Mouse (Mus musculus): Measurements from ENCODE around the gene Adgra1. TPM values are rescaled to one million over a fixed set of nuclear protein-coding genes. Genes with fewer than 3 reads are reported as not detected.

Gene Adgra1
- polyA plus RNA-seq, 1 experiment from 2014 or later = 27.5 TPM

GRCm38 (mm10) chr7:139822301-139823010 lies 11.5 kb upstream of the Adgra1 start:
- Histone ChIP-seq H3K36me3 (no peaks in the 10 kb centered on the region), H3K9me3 (no peaks in the 10 kb centered on the region), H3K27me3 (no peaks in the 10 kb centered on the region), H3K4me2 (no peak overlapping the region), H3K27ac (no peak overlapping the region), H3K4me3 (no peak overlapping the region), H3K9ac (no peak overlapping the region), H3K4me1 (replicated peaks) (peaks cover 8% of the 10 kb centered on the region)
- 79% methylated on average over 12 of the region's 12 CpGs for WGBS
- no peak for ATAC-seq (ENCODE audit: low FRiP score)

DNA sequence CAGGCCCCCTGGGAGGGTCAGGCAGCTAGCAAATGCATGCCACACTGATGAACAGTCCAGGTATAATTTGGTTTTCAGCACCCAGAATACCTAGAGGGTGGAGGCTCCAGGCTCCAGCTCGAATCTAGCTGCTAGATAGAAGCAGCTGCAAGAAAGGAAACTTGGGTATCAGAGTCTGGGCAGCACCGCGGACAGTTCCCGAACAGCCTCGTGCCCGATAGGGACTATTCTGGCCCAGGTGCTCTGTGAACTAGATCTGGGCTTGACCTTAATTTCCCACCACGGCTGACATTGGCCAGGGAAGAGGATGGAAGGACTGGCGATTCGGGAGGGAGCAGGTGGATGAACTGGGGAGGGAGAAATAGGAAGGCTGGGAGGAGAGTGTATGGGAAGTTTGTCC lies 6.3 kb upstream of the Adgra1 start:
- Histone ChIP-seq H3K27me3 (0 out of 2 replicates have a peak, but pooled peaks cover 10% of the 10 kb centered on the region), H3K4me2 (no peak overlapping the region), H3K4me1 (replicated peaks) (peaks cover 16% of the 10 kb centered on the region), H3K27ac (no peak overlapping the region), H3K36me3 (no peaks in the 10 kb centered on the region), H3K4me3 (no peak overlapping the region), H3K9ac (no peak overlapping the region), H3K9me3 (no peaks in the 10 kb centered on the region)
- no peak for ATAC-seq (ENCODE audit: low FRiP score)
- WGBS = 16% methylated on average over 9 of the region's 9 CpGs

DNA sequence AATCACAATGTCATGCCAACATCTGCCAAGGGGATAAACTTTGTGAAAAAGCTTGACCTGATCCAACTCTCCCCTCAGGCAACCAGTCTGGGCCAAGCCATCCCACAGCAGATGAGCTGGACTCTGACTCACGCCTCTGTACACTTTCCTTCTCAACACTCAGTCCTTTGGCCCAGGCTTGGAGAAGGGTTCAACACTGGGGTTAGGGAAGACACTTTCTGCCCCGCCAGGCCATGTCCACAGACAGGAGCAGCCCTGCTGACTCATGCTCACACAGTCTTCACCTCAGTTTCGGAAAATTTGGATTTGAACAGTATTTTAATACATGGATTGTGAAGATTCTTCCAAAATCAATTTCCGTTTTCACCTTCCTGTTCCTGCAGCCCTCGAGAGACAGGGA lies 442 bp upstream of the Adgra1 start:
- ATAC-seq (ENCODE audit: low FRiP score) = no peak
- H3K36me3 ChIP-seq = no peaks in the 10 kb centered on the region
- 25% methylated on average over 5 of the region's 5 CpGs for WGBS
- H3K4me2 ChIP-seq = peak overlapping the region; percentile 67
- peaks cover 58% of the 10 kb centered on the region for H3K4me1 ChIP-seq (replicated peaks)
- H3K27me3 ChIP-seq = 0 out of 2 replicates have a peak, but pooled peaks cover 3% of the 10 kb centered on the region
- H3K9ac ChIP-seq = peak overlapping the region; percentile 65
- no peaks in the 10 kb centered on the region for H3K9me3 ChIP-seq
- H3K27ac ChIP-seq = peak overlapping the region; percentile 91
- peak overlapping the region; percentile 41 for H3K4me3 ChIP-seq

DNA sequence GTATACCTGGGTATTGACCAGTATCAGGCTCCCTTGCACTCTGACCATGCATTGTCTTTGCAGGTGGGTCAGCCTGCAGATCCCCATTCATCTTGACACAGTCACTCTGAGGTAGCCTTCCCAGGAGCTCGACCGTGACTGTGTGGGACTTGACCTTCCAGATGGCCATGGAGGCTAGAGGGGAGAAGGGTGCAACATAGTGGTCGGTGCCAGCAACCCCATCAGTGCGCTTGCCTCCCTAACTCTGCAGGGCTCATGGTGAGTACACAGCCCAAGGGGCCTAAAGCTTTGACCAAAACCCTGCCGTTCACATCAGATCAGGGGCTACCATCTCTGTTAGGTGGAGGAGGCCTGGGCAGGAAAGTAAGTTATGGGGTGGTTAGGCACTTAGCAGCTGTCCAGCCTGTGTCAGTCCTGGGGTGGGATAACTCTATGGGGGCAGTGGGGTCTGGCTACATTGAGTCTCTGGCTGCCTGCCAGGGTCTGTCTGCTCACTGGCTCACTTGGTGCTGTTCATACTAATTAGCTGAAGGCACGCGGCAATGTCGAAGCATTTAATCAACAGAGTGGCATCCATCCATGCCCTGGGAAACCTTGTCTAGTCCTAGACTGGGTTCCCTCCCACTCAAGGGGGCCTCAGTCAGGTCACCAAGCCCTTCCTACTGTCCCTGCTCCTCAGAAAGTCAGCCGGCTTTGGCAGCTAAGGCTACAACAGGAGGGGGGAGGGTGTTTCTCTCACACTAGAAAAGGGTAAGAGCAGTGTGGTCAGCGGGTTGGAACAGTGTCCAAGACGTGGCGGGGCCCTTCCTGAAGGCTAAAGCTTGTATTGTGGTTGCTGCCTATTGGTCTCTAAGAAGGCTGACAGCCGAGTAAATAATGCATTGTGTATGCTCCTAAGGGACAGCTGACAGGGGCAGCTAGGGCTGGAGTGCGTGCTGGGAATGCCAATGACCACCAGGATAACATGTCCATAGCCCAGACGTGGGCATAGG lies 1.5 kb downstream of the Adgra1 start:
- Histone ChIP-seq H3K9me3 (no peaks in the 10 kb centered on the region), H3K27me3 (no peaks in the 10 kb centered on the region), H3K4me1 (replicated peaks) (peaks cover 49% of the 10 kb centered on the region), H3K36me3 (no peaks in the 10 kb centered on the region), H3K27ac (peak overlapping the region; percentile 91), H3K4me2 (peak overlapping the region; percentile 67), H3K4me3 (peak overlapping the region; percentile 41), H3K9ac (peak overlapping the region; percentile 65)
- 17% methylated on average over 15 of the region's 15 CpGs for WGBS
- peak; percentile 67 for ATAC-seq (ENCODE audit: low FRiP score)

DNA sequence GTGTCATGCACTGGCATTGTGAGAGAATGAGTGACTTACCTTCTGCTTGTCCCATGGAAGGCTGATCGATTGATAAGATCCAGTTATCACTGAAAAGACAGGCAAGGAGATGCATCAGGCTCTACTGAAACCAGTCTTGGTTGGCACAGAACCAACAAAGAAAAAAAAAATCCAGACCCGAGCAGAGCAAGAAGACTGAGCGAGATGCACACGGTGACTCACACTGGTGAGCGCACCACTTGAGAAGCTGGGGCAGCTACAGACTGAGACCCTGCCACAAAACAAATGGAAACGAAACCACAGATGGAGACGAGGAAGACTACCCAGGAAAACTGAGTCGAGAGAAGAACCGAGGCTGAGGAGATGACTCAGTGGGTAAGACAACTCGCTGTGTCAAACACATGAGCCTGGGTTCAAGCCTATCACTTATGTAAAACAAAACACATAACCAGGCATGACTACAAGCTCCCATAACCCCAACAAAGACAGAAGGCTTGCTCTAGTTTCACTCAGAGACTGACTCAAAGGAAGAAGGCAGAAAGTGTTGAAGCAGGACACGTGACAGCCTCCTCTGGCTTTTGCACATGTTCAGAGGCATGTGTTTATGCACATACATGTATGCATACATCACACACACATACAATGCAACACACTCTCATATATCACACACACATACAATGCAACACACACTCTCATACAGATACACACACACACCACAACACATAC lies 6.6 kb downstream of the Adgra1 start:
- no peak for ATAC-seq (ENCODE audit: low FRiP score)
- no peak overlapping the region for H3K9ac ChIP-seq
- 89% methylated on average over 11 of the region's 11 CpGs for WGBS
- no peak overlapping the region for H3K27ac ChIP-seq
- H3K36me3 ChIP-seq = peaks cover 14% of the 10 kb centered on the region
- H3K4me3 ChIP-seq = no peak overlapping the region
- H3K4me1 ChIP-seq (replicated peaks) = peaks cover 34% of the 10 kb centered on the region
- no peaks in the 10 kb centered on the region for H3K9me3 ChIP-seq
- H3K27me3 ChIP-seq = no peaks in the 10 kb centered on the region
- no peak overlapping the region for H3K4me2 ChIP-seq

DNA sequence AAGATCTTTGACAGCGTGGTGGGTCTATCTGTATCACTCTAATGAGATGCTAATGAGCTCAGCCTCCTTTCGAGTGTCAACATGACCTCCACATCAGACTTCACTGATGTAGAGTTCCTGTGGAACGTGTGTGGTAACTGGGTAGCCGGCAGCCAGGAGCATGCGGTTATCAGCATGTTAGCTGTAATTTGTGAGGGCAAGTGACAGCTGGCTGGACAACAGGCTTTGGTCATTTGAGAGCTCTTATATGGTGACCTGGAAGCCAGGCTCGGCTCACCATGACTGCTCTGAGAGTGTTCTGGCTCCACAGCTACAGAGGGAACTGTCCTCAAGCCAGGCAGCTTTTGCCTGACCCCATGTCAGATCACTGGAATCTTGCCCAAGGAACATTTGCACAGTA lies 8.4 kb downstream of the Adgra1 start:
- H3K4me1 ChIP-seq (replicated peaks) = peaks cover 16% of the 10 kb centered on the region
- H3K9me3 ChIP-seq = no peaks in the 10 kb centered on the region
- H3K36me3 ChIP-seq = peaks cover 14% of the 10 kb centered on the region
- no peaks in the 10 kb centered on the region for H3K27me3 ChIP-seq
- H3K4me2 ChIP-seq = no peak overlapping the region
- no peak overlapping the region for H3K27ac ChIP-seq
- 54% methylated on average over 6 of the region's 6 CpGs for WGBS
- no peak overlapping the region for H3K9ac ChIP-seq
- H3K4me3 ChIP-seq = no peak overlapping the region
- ATAC-seq (ENCODE audit: low FRiP score) = no peak

GRCm38 (mm10) chr7:139843140-139843539 lies 9.2 kb downstream of the Adgra1 start:
- no peak overlapping the region for H3K27ac ChIP-seq
- peaks cover 14% of the 10 kb centered on the region for H3K36me3 ChIP-seq
- H3K4me3 ChIP-seq = no peak overlapping the region
- H3K9ac ChIP-seq = no peak overlapping the region
- H3K4me1 ChIP-seq (replicated peaks) = peaks cover 11% of the 10 kb centered on the region; the same call in 1 of the 2 replicates
- no peak for ATAC-seq (ENCODE audit: low FRiP score)
- H3K9me3 ChIP-seq = no peaks in the 10 kb centered on the region
- H3K4me2 ChIP-seq = no peak overlapping the region
- 61% methylated on average over 5 of the region's 5 CpGs for WGBS
- no peaks in the 10 kb centered on the region for H3K27me3 ChIP-seq

DNA sequence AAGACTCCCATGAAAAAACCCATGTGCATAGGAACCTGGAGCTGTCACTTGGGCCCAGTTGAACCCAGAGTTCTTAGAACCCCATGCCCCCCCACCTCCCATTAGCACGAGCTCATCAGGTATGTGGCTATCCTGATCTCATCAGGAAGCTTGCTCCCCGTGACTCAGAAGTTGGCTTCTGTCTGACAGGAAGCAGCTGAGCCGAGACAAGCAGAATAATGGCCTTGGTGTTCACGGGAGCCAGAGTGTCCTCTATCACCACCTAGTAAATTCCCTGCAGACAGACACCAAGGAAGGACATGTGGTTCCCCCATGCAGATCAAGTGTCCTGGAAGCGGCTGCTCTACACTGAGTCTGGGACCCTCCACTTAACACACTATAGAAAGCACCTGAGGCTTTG lies 9.8 kb downstream of the Adgra1 start:
- 69% methylated on average over 5 of the region's 5 CpGs for WGBS
- no peaks in the 10 kb centered on the region for H3K27me3 ChIP-seq
- peaks cover 14% of the 10 kb centered on the region for H3K36me3 ChIP-seq
- H3K9me3 ChIP-seq = no peaks in the 10 kb centered on the region
- H3K4me3 ChIP-seq = no peak overlapping the region
- H3K4me1 ChIP-seq (replicated peaks) = peaks cover 13% of the 10 kb centered on the region
- no peak overlapping the region for H3K9ac ChIP-seq
- no peak overlapping the region for H3K27ac ChIP-seq
- ATAC-seq (ENCODE audit: low FRiP score) = no peak
- H3K4me2 ChIP-seq = no peak overlapping the region

- H3K27ac ChIP-seq = no peak overlapping the region
Observed at GRCm38 (mm10) chr7:139845101-139845500, 11.1 kb downstream of the Adgra1 start.

DNA sequence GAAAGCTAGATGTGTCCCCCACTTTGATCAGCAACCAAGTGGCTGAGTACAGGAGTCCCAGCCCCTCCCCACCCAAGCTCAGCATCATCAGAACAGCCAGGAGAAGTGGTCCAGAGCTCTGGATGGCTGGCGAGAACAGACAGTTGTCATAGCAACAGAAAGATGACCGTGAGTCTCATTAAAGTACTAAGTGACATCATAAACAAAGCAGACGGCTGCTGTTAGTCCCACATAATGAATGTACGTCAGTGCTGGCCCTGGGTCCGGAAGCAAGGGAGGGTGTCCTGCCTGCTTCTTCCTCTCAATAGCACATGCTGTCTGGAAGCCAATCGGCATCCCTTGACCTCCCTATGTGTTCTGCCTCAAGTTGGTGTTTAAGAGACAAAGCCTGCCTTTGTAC lies 16.2 kb downstream of the Adgra1 start:
- Histone ChIP-seq H3K27me3 (no peaks in the 10 kb centered on the region), H3K27ac (peak overlapping the region; percentile 87), H3K4me1 (replicated peaks) (peaks cover 32% of the 10 kb centered on the region), H3K36me3 (no peaks in the 10 kb centered on the region), H3K4me2 (no peak overlapping the region), H3K9me3 (no peaks in the 10 kb centered on the region), H3K9ac (peak overlapping the region; percentile 3; the same call in 1 of the 2 replicates), H3K4me3 (no peak overlapping the region)
- 15% methylated on average over 6 of the region's 6 CpGs for WGBS
- ATAC-seq (ENCODE audit: low FRiP score) = peak; percentile 83

More at GRCm38 (mm10) chr7:139845101-139845500, 11.1 kb downstream of the Adgra1 start:
- H3K4me3 ChIP-seq = no peak overlapping the region
- H3K9me3 ChIP-seq = no peaks in the 10 kb centered on the region
- no peak overlapping the region for H3K4me2 ChIP-seq
- peaks cover 26% of the 10 kb centered on the region for H3K4me1 ChIP-seq (replicated peaks)
- 74% methylated on average over 2 of the region's 2 CpGs for WGBS
- peaks cover 14% of the 10 kb centered on the region for H3K36me3 ChIP-seq
- no peaks in the 10 kb centered on the region for H3K27me3 ChIP-seq
- no peak overlapping the region for H3K9ac ChIP-seq
- no peak for ATAC-seq (ENCODE audit: low FRiP score)

DNA sequence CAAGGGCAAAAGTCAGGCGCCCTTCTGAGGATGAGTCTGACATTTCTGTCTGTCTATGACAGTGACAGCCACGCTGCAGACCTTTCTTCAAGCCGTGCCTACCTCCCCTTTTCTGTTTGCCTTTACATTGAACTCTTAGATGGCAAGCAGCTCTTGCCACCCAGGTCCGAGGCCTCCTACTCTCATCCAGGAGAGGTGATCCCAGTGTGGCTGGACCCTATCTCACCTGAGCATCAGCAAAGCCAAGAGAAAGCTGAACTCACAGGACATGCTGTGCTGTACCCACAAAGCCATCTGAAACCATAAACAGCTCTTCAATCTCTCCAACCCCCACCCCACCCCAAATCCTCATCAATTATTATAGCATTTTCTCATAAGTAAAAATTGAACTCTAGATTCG lies 16.7 kb downstream of the Adgra1 start:
- 59% methylated on average over 5 of the region's 5 CpGs for WGBS
- H3K9ac ChIP-seq = peak overlapping the region; percentile 3; the same call in 1 of the 2 replicates

DNA sequence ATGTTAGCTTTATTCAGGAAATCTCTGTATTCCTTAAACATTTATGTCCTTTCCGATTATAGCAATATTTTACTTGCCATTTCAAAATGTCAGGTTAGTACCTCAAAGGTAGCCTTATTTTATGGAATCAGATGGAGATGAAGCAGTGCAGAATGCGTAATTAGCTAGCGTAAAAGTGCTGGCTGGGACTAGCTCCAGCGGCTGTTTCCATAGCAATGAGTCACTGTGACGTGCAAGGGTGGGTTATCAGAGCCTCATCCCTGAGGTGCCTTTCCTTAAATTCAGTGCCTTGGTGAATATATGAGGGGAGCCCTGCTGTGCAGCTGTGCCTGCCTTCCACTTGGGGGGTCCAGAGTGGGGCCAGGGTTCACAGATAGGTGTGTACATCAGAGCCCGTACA lies 17.1 kb downstream of the Adgra1 start:
- H3K27me3 ChIP-seq = no peaks in the 10 kb centered on the region
- peaks cover 33% of the 10 kb centered on the region for H3K4me1 ChIP-seq (replicated peaks)
- peak; percentile 66 for ATAC-seq (ENCODE audit: low FRiP score)
- H3K36me3 ChIP-seq = no peaks in the 10 kb centered on the region
- no peak overlapping the region for H3K4me3 ChIP-seq
- no peak overlapping the region for H3K4me2 ChIP-seq
- no peak overlapping the region for H3K9ac ChIP-seq
- 36% methylated on average over 6 of the region's 6 CpGs for WGBS
- peak overlapping the region; percentile 87 for H3K27ac ChIP-seq
- H3K9me3 ChIP-seq = no peaks in the 10 kb centered on the region

More for the DNA sequence above, 16.7 kb downstream of the Adgra1 start:
- no peaks in the 10 kb centered on the region for H3K36me3 ChIP-seq
- ATAC-seq (ENCODE audit: low FRiP score) = peak; percentile 29; the same call in 1 of the 2 replicates
- no peaks in the 10 kb centered on the region for H3K27me3 ChIP-seq
- no peak overlapping the region for H3K4me3 ChIP-seq
- H3K27ac ChIP-seq = peak overlapping the region; percentile 87
- H3K9me3 ChIP-seq = no peaks in the 10 kb centered on the region
- H3K4me1 ChIP-seq (replicated peaks) = peaks cover 33% of the 10 kb centered on the region
- H3K4me2 ChIP-seq = no peak overlapping the region

Measured in hindbrain, embryonic 13.5 days (tissue).